Mouse (Mus musculus) heart, adult 8-10 months (tissue): ENCODE measurements at regions not wholly inside any gene's neighbourhood (a gene's known extent, or its start where the extent isn't known, plus 50 kb on each side); places are given as distances from the start of the nearest gene placed in this dataset.
"Not testable (repeated sequence)": the region's sequence is repeated elsewhere in the genome, so short reads cannot be mapped to it uniquely, and the experiment has no call there.

Experiments
- DNase-seq: peaks from one replicate; pipeline ENCODE4 v3.0.0; 2022; ENCODE audit warnings: low spot score

GRCm38 (mm10) chr10:111637084-111637735 is 131.1 kb downstream of the Phlda1 start:
- DNase-seq, result no peak

- DNase-seq, result peak; percentile 3
Observed at GRCm38 (mm10) chr10:111639866-111640265, 133.8 kb downstream of the Phlda1 start.

GRCm38 (mm10) chr10:111642683-111643082 is 136.6 kb downstream of the Phlda1 start:
- DNase-seq, result no peak

GRCm38 (mm10) chr10:111653773-111654172 is 147.7 kb downstream of the Phlda1 start:
- not testable (repeated sequence) for DNase-seq

GRCm38 (mm10) chr10:111654364-111655226 is 148.5 kb downstream of the Phlda1 start:
- no peak for DNase-seq

GRCm38 (mm10) chr10:111658828-111659227 is 152.7 kb downstream of the Phlda1 start:
- no peak for DNase-seq

GRCm38 (mm10) chr10:111662665-111663064 is 156.6 kb downstream of the Phlda1 start:
- no peak for DNase-seq

- DNase-seq, result no peak
Observed at GRCm38 (mm10) chr10:111665834-111666233, 159.7 kb downstream of the Phlda1 start.

GRCm38 (mm10) chr10:111666963-111667362 is 160.9 kb downstream of the Phlda1 start:
- DNase-seq, result no peak

GRCm38 (mm10) chr10:111668639-111669038 is 162.6 kb downstream of the Phlda1 start:
- DNase-seq, result no peak

GRCm38 (mm10) chr10:111669658-111670057 is 163.6 kb downstream of the Phlda1 start:
- no peak for DNase-seq

- DNase-seq, result no peak
Observed at GRCm38 (mm10) chr10:111670666-111671065, 164.6 kb downstream of the Phlda1 start.

GRCm38 (mm10) chr10:111672454-111673316 is 166.6 kb downstream of the Phlda1 start:
- DNase-seq, result no peak

GRCm38 (mm10) chr10:111673317-111673610 is 167.2 kb downstream of the Phlda1 start:
- DNase-seq, result no peak

- no peak for DNase-seq
Observed at GRCm38 (mm10) chr10:111676255-111676654, 170.2 kb downstream of the Phlda1 start.

GRCm38 (mm10) chr10:111680919-111681318 is 174.8 kb downstream of the Phlda1 start:
- no peak for DNase-seq

- no peak for DNase-seq
Observed at GRCm38 (mm10) chr10:111684409-111685346, 178.6 kb downstream of the Phlda1 start.

- no peak for DNase-seq
Observed at GRCm38 (mm10) chr10:111686585-111686984, 180.5 kb downstream of the Phlda1 start.

- peak; percentile 74 for DNase-seq
Observed at GRCm38 (mm10) chr10:111689587-111689986, 183.5 kb downstream of the Phlda1 start.

GRCm38 (mm10) chr10:111693762-111694161 is 187.7 kb downstream of the Phlda1 start:
- DNase-seq, result no peak
